Mouse (Mus musculus) liver, embryonic 15.5 days (tissue): ENCODE results near the gene Hyls1. TPM values are rescaled to one million over a fixed set of nuclear protein-coding genes. Genes with fewer than 3 reads are reported as not detected.
A peak's percentile ranks its signal among the peaks of the same experiment; 100 is the strongest.

Experiments
- ATAC-seq: fragments of 200-750 bp; cut with Nextera tagmentation; 2 replicates; pipeline ENCODE4 v1.8.0; 2017; ENCODE audit warnings: moderate number of reproducible peaks, mild to moderate bottlenecking, moderate library complexity; ENCODE audit not compliant: insufficient read depth
- H3K27ac ChIP-seq: fragments of 300-500 bp; sonication (generic); replicated peaks from 2 replicates; pipeline ENCODE4 v1.5.1; 2015; ENCODE audit warnings: mild to moderate bottlenecking, inconsistent platforms
- H3K27me3 ChIP-seq: fragments of 300-500 bp; sonication (generic); 2 replicates; pipeline ENCODE4 v1.6.1; 2015; ENCODE audit warnings: mild to moderate bottlenecking, inconsistent platforms
- H3K36me3 ChIP-seq: fragments of 300-500 bp; sonication (generic); replicated peaks from 2 replicates; pipeline ENCODE4 v1.6.1; 2015; ENCODE audit warnings: moderate library complexity, mild to moderate bottlenecking, inconsistent platforms
- H3K4me1 ChIP-seq: fragments of 300-500 bp; sonication (generic); replicated peaks from 2 replicates; pipeline ENCODE4 v1.6.1; 2015; ENCODE audit warnings: inconsistent platforms
- H3K4me2 ChIP-seq: fragments of 300-500 bp; sonication (generic); 2 replicates; pipeline ENCODE4 v1.6.1; 2015; ENCODE audit warnings: moderate library complexity, mild to moderate bottlenecking, inconsistent platforms
- H3K4me3 ChIP-seq: fragments of 300-500 bp; sonication (generic); replicated peaks from 2 replicates; pipeline ENCODE4 v1.5.1; 2015; ENCODE audit warnings: mild to moderate bottlenecking, inconsistent platforms
- H3K9ac ChIP-seq: fragments of 300-500 bp; sonication (generic); 2 replicates; pipeline ENCODE4 v1.6.1; 2015; ENCODE audit warnings: moderate library complexity, mild to moderate bottlenecking, inconsistent platforms
- H3K9me3 ChIP-seq: fragments of 300-500 bp; sonication (generic); replicated peaks from 2 replicates; pipeline ENCODE4 v1.6.1; 2016; ENCODE audit warnings: inconsistent platforms
- WGBS: fragments of 180-500 bp; shearing (Covaris S2); methylation state at CpG from one replicate; pipeline ENCODE4 v1.1.7; 2015; ENCODE audit warnings: mixed read lengths; ENCODE audit not compliant: insufficient replicate concordance; 5-methylcytosine and 5-hydroxymethylcytosine counted together
- polyA plus RNA-seq: library from polyadenylated mRNA; unstranded; fragments of >200 nt; fragmentation: Nextera tagmentation; extraction: Ambion mirVana; gene quantifications from 2 replicates; pipeline ENCODE4 v1.2.1, GENCODE M21; 2015

The Hyls1 gene
- polyA plus RNA-seq, 1 experiment from 2014 or later, result 8.9 TPM

DNA sequence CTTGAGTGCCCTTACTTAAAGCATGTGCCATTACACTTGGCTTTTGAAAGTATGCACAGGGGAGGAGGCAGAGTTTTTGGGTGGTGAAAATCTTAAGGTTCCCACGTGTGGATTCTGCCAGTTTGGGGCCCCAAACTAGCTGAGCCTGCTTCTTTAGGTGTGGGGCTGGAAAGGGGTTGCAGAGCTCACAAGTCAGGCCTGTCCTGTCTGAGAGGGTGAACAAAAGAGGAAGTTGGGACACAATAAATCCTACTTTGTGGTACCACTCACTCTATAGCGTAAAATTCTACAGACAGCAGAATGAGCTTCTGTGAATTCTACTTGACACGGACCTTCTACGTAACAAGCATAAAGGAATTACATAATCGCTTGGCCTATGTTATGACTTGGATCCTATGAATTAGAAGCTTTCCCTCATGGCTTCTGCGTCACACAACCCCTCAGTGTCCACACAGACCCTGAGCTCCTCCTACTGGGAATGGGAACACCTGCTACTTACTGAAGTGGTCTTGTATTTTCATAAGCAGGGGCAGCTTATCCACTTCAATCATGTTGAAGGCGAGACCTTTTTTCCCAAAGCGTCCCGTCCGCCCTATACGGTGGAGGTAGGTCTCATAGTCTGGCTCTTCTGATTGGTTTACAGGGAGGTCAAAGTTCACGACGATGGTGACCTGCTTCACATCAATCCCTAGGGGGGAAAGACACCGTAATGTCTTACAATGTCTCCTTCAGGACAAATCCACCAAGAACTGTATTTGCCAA, 26.9 kb downstream of the Hyls1 start:
- Histone ChIP-seq H3K9me3 (no peaks in the 10 kb centered on the region), H3K9ac (no peak overlapping the region), H3K36me3 (no peaks in the 10 kb centered on the region), H3K27ac (no peak overlapping the region), H3K4me3 (no peak overlapping the region), H3K27me3 (no peaks in the 10 kb centered on the region), H3K4me2 (no peak overlapping the region), H3K4me1 (no peaks in the 10 kb centered on the region)
- no peak for ATAC-seq
- 62% methylated on average over 14 of the region's 14 CpGs for WGBS

DNA sequence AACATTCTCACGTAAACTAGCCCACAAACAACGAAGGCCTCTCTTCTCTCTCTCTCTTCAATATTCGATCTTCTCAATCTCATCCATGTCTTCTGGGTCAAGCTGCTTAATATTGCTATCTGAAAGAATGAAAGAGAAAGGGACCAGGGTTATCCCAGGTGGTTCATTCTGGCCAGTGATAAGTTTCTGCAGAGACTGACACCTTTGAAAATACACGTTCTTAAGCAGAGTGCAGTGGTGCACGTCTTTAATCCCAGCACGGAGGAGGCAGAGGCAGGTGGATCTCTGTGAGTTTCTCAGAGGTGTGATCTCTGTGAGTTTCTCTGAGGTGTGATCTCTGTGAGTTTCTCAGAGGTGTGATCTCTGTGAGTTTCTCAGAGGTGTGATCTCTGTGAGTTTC, 28.3 kb downstream of the Hyls1 start:
- H3K4me1 ChIP-seq, result no peaks in the 10 kb centered on the region
- H3K4me3 ChIP-seq, result no peak overlapping the region
- no peak overlapping the region for H3K9ac ChIP-seq
- H3K9me3 ChIP-seq, result no peaks in the 10 kb centered on the region
- no peaks in the 10 kb centered on the region for H3K27me3 ChIP-seq
- no peak for ATAC-seq
- no peak overlapping the region for H3K27ac ChIP-seq
- no peak overlapping the region for H3K4me2 ChIP-seq
- 51% methylated on average over 6 of the region's 6 CpGs for WGBS
- H3K36me3 ChIP-seq, result no peaks in the 10 kb centered on the region

DNA sequence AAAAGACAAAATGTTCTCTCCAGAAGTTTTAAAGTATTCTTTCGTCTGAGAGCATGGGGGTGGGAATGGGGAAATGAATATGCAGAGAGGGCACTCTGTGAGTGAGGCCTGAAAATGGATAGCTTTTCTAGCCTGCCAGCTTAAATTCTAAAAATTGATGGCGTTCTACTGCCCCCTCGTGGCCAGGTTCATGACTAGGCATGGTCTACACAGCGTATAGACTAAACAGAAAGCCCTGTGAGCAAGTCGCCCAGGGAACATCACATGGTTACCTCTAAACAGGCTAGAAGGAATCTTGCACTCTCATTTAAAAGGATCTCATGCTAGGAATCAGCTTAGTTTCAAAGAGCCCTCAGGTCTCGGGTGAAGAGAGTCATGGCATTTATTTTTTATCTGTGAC, 28.7 kb downstream of the Hyls1 start:
- Histone ChIP-seq H3K4me2 (no peak overlapping the region), H3K27me3 (no peaks in the 10 kb centered on the region), H3K4me3 (no peak overlapping the region), H3K9ac (no peak overlapping the region), H3K9me3 (no peaks in the 10 kb centered on the region), H3K36me3 (no peaks in the 10 kb centered on the region), H3K27ac (no peak overlapping the region), H3K4me1 (no peaks in the 10 kb centered on the region)
- ATAC-seq, result 0 out of 2 replicates have a peak, but pooled peaks have one; percentile 40
- WGBS, result 9% methylated on average over 6 of the region's 6 CpGs

DNA sequence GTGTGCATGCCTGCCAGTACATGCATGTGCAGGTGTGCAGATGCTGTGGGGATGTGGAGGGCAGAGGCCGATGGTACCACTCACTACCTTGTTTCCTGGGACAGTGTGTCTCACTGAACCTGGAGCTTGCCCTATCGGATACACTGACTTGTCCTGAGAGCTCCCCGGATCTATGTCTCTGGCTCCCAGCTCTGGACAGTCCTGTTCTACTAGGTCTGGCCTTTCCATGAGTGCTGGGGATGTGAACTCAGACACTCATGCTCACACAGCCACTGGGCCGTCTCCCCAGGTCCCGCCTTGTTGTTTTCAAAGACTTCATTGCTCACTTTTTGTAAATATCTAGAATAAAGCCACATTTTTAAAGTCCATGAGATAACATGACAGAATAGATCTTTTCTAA, 29.2 kb downstream of the Hyls1 start:
- Histone ChIP-seq H3K36me3 (no peaks in the 10 kb centered on the region), H3K4me1 (no peaks in the 10 kb centered on the region)
- no peak for ATAC-seq

DNA sequence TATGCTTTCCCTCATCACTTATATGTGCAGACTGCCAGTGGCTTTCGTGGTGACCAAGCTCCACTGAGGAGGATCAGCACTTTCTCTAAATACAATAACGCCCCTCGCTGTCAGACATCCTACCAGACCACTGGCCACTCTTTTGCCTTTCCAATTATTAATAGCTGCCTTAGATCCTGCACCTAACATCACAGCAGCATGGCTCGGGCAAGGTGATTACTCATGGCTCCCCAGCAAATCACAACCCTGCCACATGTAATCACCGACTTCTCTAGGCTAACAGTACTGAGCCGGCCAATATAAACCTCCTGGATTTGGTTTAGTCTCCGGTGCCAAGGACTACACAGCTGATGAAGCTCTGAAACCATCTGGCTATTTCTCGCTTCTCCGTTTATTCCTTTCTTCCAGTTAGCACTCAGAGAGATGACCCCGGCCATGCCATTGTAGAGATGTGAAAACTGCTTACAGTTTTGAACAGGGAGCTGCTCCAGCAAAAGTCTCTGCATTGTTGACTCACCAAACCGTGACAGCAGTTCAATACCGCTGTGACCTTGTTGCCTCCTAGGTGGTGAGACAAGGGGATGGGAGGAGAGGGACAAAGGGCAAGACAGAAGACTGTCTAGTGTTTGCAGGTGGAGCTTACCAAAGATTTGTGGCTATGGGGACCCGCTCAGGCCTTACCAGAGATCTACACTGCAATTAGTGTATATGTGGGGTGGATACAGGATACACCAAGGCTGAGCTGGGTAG, 31.0 kb downstream of the Hyls1 start:
- Histone ChIP-seq H3K9ac (no peak overlapping the region), H3K4me3 (no peak overlapping the region), H3K36me3 (no peaks in the 10 kb centered on the region), H3K4me1 (peaks cover 3% of the 10 kb centered on the region; the same call in 1 of the 2 replicates), H3K4me2 (no peak overlapping the region), H3K27ac (no peak overlapping the region), H3K27me3 (no peaks in the 10 kb centered on the region), H3K9me3 (no peaks in the 10 kb centered on the region)
- 68% methylated on average over 13 of the region's 13 CpGs for WGBS
- no peak for ATAC-seq

More for the DNA sequence above, 29.2 kb downstream of the Hyls1 start:
- no peaks in the 10 kb centered on the region for H3K27me3 ChIP-seq
- H3K9ac ChIP-seq, result no peak overlapping the region
- WGBS, result 62% methylated on average over 5 of the region's 5 CpGs
- no peak overlapping the region for H3K4me2 ChIP-seq
- H3K4me3 ChIP-seq, result no peak overlapping the region
- H3K27ac ChIP-seq, result no peak overlapping the region
- H3K9me3 ChIP-seq, result no peaks in the 10 kb centered on the region

DNA sequence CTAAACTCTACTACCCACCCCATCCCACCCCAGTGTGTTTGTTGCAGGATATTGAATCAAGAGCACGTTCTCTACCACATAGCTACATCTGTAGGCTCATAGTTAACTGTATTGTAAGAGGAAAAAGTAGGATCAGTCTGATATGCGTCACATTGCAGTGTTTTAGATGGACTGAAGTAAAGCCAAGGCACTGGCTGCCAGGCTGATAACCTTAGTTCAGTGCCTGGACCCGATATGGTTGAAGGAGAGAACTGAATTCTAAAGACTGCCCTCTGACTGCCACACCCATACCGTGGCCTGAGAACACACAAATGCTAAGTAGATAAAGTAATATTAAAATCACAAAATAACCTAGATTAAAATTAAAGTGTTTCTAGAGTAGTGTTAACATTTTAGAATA, 34.3 kb downstream of the Hyls1 start:
- H3K9me3 ChIP-seq, result no peaks in the 10 kb centered on the region
- H3K4me1 ChIP-seq, result peaks cover 3% of the 10 kb centered on the region; the same call in 1 of the 2 replicates
- H3K27ac ChIP-seq, result no peak overlapping the region
- WGBS, result 35% methylated on average over 4 of the region's 4 CpGs
- H3K36me3 ChIP-seq, result no peaks in the 10 kb centered on the region
- no peaks in the 10 kb centered on the region for H3K27me3 ChIP-seq
- ATAC-seq, result no peak
- no peak overlapping the region for H3K4me3 ChIP-seq
- no peak overlapping the region for H3K4me2 ChIP-seq
- no peak overlapping the region for H3K9ac ChIP-seq

DNA sequence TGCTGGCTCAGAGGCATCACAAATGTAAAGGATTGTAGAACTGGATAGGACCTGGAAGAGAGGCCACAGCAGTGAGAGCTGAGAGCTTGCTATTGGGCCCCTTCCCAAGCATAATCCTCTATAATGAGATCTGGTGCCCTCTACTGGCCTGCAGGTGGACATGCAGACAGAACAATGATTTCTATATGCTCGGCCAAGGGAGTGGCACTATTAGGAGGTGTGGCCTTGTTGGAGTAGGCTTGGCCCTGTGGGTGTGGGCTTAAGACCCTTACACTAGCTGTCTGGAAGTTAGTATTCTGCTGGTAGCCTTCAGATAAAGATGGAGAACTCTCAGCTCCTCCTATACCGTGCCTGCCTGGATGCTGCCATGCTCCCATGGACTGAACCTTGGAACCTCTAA, 35.1 kb downstream of the Hyls1 start:
- H3K9ac ChIP-seq, result no peak overlapping the region
- no peaks in the 10 kb centered on the region for H3K36me3 ChIP-seq
- H3K4me1 ChIP-seq, result peaks cover 3% of the 10 kb centered on the region; the same call in 1 of the 2 replicates
- no peak overlapping the region for H3K4me3 ChIP-seq
- H3K9me3 ChIP-seq, result no peaks in the 10 kb centered on the region
- no peak overlapping the region for H3K27ac ChIP-seq
- no peak for ATAC-seq
- 6% methylated on average over 2 of the region's 2 CpGs for WGBS
- H3K27me3 ChIP-seq, result no peaks in the 10 kb centered on the region
- no peak overlapping the region for H3K4me2 ChIP-seq

DNA sequence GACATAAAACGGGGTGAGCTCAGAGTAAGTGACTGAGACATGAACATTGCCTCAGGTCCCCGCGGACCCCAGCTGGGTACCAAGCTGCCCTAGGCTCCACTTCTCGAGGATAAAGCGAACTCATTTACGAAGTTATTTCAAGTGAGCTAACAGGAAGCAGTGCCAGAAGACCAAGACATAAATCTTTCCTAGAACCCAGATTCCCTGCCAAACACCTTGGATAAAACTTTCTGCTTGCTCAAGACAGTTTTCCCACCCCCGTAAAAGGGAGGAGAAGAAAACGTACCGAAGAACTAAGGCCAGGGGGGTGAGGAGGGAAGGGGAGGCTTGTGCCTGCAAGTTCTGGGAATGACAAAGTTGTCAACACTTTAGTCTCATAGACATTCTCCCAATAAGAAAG, 36.9 kb downstream of the Hyls1 start:
- no peaks in the 10 kb centered on the region for H3K9me3 ChIP-seq
- no peak overlapping the region for H3K4me3 ChIP-seq
- 61% methylated on average over 9 of the region's 9 CpGs for WGBS
- no peak overlapping the region for H3K4me2 ChIP-seq
- no peaks in the 10 kb centered on the region for H3K27me3 ChIP-seq
- no peak overlapping the region for H3K9ac ChIP-seq
- peaks cover 3% of the 10 kb centered on the region; the same call in 1 of the 2 replicates for H3K4me1 ChIP-seq
- H3K36me3 ChIP-seq, result no peaks in the 10 kb centered on the region
- no peak for ATAC-seq
- H3K27ac ChIP-seq, result no peak overlapping the region

DNA sequence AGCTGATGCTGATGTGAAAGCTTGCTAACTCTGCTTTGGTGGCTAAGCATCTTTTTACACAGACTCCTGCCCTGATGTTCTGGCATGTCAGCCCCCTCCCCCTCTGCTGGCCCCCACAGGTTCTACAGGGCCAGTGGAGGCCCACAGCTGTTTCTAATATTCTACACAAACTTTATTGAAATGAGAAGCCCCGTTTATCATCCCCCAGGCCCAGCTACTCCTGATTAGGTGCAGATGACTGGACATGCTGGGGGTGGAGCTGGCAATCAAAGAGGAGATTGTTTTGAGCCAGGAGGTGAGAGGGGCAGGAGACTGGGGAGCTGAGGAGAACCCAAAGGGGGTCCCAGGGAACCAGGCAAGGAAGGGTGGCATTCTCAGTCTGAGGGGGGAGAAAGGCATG, 40.4 kb downstream of the Hyls1 start:
- WGBS, result 40% methylated on average over 1 of the region's 1 CpGs
- no peak overlapping the region for H3K27ac ChIP-seq

DNA sequence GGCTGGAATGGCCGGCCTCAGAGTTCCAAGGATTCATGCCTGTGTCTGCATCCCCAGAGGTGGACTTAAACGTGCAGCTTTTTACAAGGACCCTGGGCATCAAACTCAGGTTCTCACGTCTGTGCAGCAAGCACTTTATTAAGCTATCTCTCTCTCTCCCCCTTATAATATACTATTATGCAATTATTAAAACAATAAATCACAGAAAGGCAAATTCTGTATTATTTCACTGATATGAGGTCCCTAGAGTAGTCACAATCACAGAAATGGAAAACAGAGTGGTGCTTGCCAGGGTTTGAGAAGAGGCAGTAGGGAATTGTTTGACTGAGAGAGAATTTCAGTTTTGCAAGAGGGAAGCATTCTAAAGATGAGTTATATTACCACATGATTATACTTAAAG, 41.1 kb downstream of the Hyls1 start:
- Histone ChIP-seq H3K36me3 (no peaks in the 10 kb centered on the region), H3K4me3 (no peak overlapping the region), H3K4me1 (no peaks in the 10 kb centered on the region), H3K27ac (no peak overlapping the region), H3K9me3 (no peaks in the 10 kb centered on the region), H3K4me2 (no peak overlapping the region), H3K9ac (no peak overlapping the region), H3K27me3 (no peaks in the 10 kb centered on the region)
- ATAC-seq, result no peak
- WGBS, result 40% methylated on average over 3 of the region's 3 CpGs

More for the DNA sequence above, 40.4 kb downstream of the Hyls1 start:
- no peak overlapping the region for H3K9ac ChIP-seq
- no peaks in the 10 kb centered on the region for H3K9me3 ChIP-seq
- H3K4me2 ChIP-seq, result no peak overlapping the region
- no peak for ATAC-seq
- H3K27me3 ChIP-seq, result no peaks in the 10 kb centered on the region
- H3K4me1 ChIP-seq, result no peaks in the 10 kb centered on the region
- no peaks in the 10 kb centered on the region for H3K36me3 ChIP-seq
- H3K4me3 ChIP-seq, result no peak overlapping the region

DNA sequence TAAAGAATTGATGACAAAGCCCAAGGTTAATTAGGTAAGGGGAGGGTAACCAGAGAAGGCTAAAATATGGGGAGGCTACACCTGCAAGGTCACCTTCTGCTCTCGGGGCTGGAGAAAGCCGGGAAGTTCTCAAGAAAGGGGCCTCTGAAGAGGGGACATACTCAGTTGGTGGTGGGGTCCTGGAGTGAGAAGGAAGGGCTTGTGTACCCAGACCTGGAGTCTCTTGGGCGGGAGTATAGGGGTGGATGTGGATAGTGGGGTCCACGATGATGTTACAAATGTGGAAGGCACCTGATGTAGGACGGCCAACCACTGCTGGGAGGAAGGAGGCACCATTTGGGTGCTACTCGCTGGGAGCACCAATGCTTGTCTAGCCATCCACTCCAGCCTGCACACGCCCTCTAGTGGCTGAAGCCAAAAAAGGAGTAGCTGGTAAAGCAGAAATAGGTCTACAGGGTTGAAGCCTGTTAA, 46.2 kb downstream of the Hyls1 start:
- no peak overlapping the region for H3K4me2 ChIP-seq
- H3K4me3 ChIP-seq, result no peak overlapping the region
- H3K4me1 ChIP-seq, result 0 out of 2 replicates have a peak, but pooled peaks cover 4% of the 10 kb centered on the region
- ATAC-seq, result no peak
- H3K9me3 ChIP-seq, result no peaks in the 10 kb centered on the region
- H3K27me3 ChIP-seq, result no peaks in the 10 kb centered on the region
- H3K27ac ChIP-seq, result no peak overlapping the region
- 18% methylated on average over 7 of the region's 7 CpGs for WGBS
- no peaks in the 10 kb centered on the region for H3K36me3 ChIP-seq
- H3K9ac ChIP-seq, result no peak overlapping the region
